Mouse (Mus musculus) C2C12 (cell line): Measurements from ENCODE around the gene Smg6. TPM values are rescaled to one million over a fixed set of nuclear protein-coding genes. Genes with fewer than 3 reads are reported as not detected.

Experiments used
- H3K27me3 ChIP-seq: one replicate; pipeline ENCODE4 v1.6.1; 2011; ENCODE audit not compliant: control insufficient read depth, insufficient read depth, insufficient read length
- H3K36me3 ChIP-seq: one replicate; pipeline ENCODE4 v1.6.1; 2011; ENCODE audit not compliant: control insufficient read depth, insufficient read depth
- H3K4me3 ChIP-seq: one replicate; pipeline ENCODE4 v1.5.1; 2011; ENCODE audit warnings: mild to moderate bottlenecking, control low read depth; ENCODE audit not compliant: poor library complexity, insufficient read depth, severe bottlenecking
- H3K79me2 ChIP-seq: one replicate; pipeline ENCODE4 v1.6.1; 2011; ENCODE audit not compliant: control insufficient read depth, insufficient read depth
- H3K79me3 ChIP-seq: one replicate; pipeline ENCODE4 v1.6.1; 2011; ENCODE audit warnings: low read depth, control low read depth
- H3ac ChIP-seq: one replicate; pipeline ENCODE3; 2011; ENCODE audit warnings: low read depth; ENCODE audit not compliant: control insufficient read depth, insufficient read length
- CEBPB ChIP-seq: IDR thresholded peaks from one replicate; pipeline ENCODE4 v1.6.1; 2011; ENCODE audit warnings: low read depth, mild to moderate bottlenecking, control low read depth, moderate library complexity
- CTCF ChIP-seq: IDR thresholded peaks from one replicate; pipeline ENCODE4 v1.5.1; 2011; ENCODE audit not compliant: control insufficient read depth, insufficient read depth, insufficient read length
- FOSL1 ChIP-seq: IDR thresholded peaks from one replicate; pipeline ENCODE4 v1.8.0; 2011; ENCODE audit warnings: mild to moderate bottlenecking, low read length; ENCODE audit not compliant: poor library complexity, insufficient read depth, severe bottlenecking
- MAX ChIP-seq: IDR thresholded peaks from one replicate; pipeline ENCODE4 v1.6.1; 2011; ENCODE audit warnings: mild to moderate bottlenecking, control low read depth
- MYOD1 ChIP-seq: IDR thresholded peaks from one replicate; pipeline ENCODE4 v1.6.1; 2011; ENCODE audit warnings: low read depth; ENCODE audit not compliant: control insufficient read depth, insufficient read length
- MYOG ChIP-seq: IDR thresholded peaks from one replicate; pipeline ENCODE4 v1.6.1; 2011; ENCODE audit not compliant: control insufficient read depth, insufficient read length; ENCODE audit errors: extremely low read depth
- USF1 ChIP-seq: IDR thresholded peaks from one replicate; pipeline ENCODE4 v1.6.1; 2011; ENCODE audit warnings: low read depth, mild to moderate bottlenecking, control low read depth, moderate library complexity
- polyA plus RNA-seq: library from polyadenylated mRNA; unstranded; fragments of >200 nt; fragmentation: generic; extraction: Trizol; gene quantifications from one replicate; pipeline ENCODE4 v1.2.1, GENCODE M21; 2012; ENCODE audit warnings: missing spikeins

Smg6 gene
- polyA plus RNA-seq, 1 experiment = 7.5 TPM

DNA sequence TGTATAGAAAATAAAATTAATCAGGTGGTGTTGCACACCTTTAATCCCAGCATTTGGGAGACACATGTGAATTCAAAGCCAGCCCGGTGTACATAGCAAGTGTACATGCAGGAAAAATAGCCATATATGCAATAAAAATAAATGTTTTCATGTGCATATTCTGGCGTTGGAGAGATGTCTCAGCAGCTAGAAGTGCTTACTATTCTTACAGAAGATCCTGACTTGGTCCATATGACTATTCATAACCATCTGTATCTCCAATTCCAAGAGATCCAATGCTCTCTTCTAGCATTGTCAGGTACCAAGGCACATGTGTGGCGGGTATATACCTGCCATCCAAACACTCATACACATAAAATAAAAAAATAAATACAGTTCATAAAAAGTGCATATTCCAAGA lies 200.8 kb downstream of the Smg6 start:
- H3K79me3 ChIP-seq = no peaks in the 10 kb centered on the region
- no peak overlapping the region for H3K4me3 ChIP-seq
- no peaks in the 10 kb centered on the region for H3K79me2 ChIP-seq
- H3ac ChIP-seq = no peak overlapping the region
- H3K27me3 ChIP-seq = no peaks in the 10 kb centered on the region
- TF ChIP-seq MYOD1 = no peak
- no peak for TF ChIP-seq FOSL1
- TF ChIP-seq MYOG = no peak
- TF ChIP-seq CTCF = no peak
- no peak for TF ChIP-seq CEBPB
- no peak for TF ChIP-seq MAX
- no peak for TF ChIP-seq USF1
- H3K36me3 ChIP-seq = no peaks in the 10 kb centered on the region

- no peak overlapping the region for H3ac ChIP-seq
- TF ChIP-seq CTCF (no peak), MAX (no peak), MYOD1 (no peak), FOSL1 (no peak), CEBPB (no peak), USF1 (no peak)
Measured at GRCm38 (mm10) chr11:75129481-75129880, 203.9 kb downstream of the Smg6 start.

DNA sequence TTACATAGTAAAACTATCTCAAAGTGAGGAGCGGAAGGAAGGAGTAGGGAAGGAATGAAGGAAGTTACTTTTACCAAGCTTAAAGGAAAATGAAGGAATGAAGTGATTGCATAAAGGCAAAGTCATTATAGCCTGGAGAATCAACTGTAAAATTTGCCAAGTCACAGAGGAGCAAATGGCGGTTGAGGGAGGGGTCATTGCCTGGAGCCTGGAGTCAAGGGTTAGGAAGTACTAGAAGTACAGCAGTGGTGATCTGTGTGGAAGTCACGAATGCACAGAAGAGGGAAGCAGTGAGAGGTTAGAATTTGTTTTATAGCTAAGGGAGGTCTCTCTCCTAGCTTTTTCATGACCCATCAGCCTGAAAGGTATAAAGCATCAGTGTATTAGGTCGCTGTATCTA lies 205.7 kb downstream of the Smg6 start:
- H3K36me3 ChIP-seq = no peaks in the 10 kb centered on the region
- no peaks in the 10 kb centered on the region for H3K79me3 ChIP-seq
- no peak overlapping the region for H3ac ChIP-seq
- H3K79me2 ChIP-seq = no peaks in the 10 kb centered on the region
- H3K27me3 ChIP-seq = no peaks in the 10 kb centered on the region
- no peak overlapping the region for H3K4me3 ChIP-seq
- no peak for TF ChIP-seq USF1
- no peak for TF ChIP-seq MYOD1
- no peak for TF ChIP-seq CEBPB
- no peak for TF ChIP-seq MAX
- TF ChIP-seq FOSL1 = no peak
- no peak for TF ChIP-seq MYOG
- no peak for TF ChIP-seq CTCF

More at GRCm38 (mm10) chr11:75129481-75129880, 203.9 kb downstream of the Smg6 start:
- no peak overlapping the region for H3K4me3 ChIP-seq
- H3K36me3 ChIP-seq = no peaks in the 10 kb centered on the region
- H3K79me3 ChIP-seq = no peaks in the 10 kb centered on the region
- H3K79me2 ChIP-seq = no peaks in the 10 kb centered on the region
- no peaks in the 10 kb centered on the region for H3K27me3 ChIP-seq

GRCm38 (mm10) chr11:75132278-75132677 lies 206.7 kb downstream of the Smg6 start:
- H3K79me3 ChIP-seq = no peaks in the 10 kb centered on the region
- no peak for TF ChIP-seq CTCF
- TF ChIP-seq MYOD1 = no peak
- TF ChIP-seq CEBPB = no peak
- TF ChIP-seq USF1 = no peak
- TF ChIP-seq MYOG = no peak
- no peak for TF ChIP-seq MAX
- TF ChIP-seq FOSL1 = no peak

GRCm38 (mm10) chr11:75133391-75133790 lies 207.8 kb downstream of the Smg6 start:
- H3K36me3 ChIP-seq = no peaks in the 10 kb centered on the region
- H3K79me2 ChIP-seq = no peaks in the 10 kb centered on the region
- no peak overlapping the region for H3K4me3 ChIP-seq
- no peaks in the 10 kb centered on the region for H3K27me3 ChIP-seq
- no peak for TF ChIP-seq MYOG
- no peak for TF ChIP-seq MAX
- no peak for TF ChIP-seq CTCF
- no peak for TF ChIP-seq CEBPB
- TF ChIP-seq FOSL1 = no peak
- no peak for TF ChIP-seq USF1
- no peak for TF ChIP-seq MYOD1
- no peak overlapping the region for H3ac ChIP-seq
- no peaks in the 10 kb centered on the region for H3K79me3 ChIP-seq

More at GRCm38 (mm10) chr11:75132278-75132677, 206.7 kb downstream of the Smg6 start:
- no peak overlapping the region for H3K4me3 ChIP-seq
- H3K79me2 ChIP-seq = no peaks in the 10 kb centered on the region
- H3K36me3 ChIP-seq = no peaks in the 10 kb centered on the region
- H3K27me3 ChIP-seq = no peaks in the 10 kb centered on the region
- H3ac ChIP-seq = no peak overlapping the region

DNA sequence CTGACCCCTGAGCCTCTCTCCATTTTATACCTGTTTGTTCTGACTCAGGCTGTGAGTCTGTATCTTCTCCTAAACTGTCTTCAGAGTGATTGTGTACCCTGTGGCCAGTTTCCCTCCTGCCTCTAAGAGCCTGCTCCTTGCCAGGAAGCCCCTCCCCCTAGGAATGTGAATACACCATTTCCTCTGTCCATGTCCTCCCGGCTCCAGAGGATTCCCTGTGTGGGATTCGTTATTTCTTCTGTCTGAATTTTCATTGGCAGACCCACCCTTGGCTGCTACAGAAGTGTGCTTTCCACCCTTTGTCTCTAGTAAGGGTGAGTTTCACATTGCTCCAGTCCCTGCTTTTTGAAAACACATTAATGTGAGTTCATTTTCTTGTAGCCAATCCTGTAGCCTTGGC lies 208.3 kb downstream of the Smg6 start:
- no peak for TF ChIP-seq MYOD1
- TF ChIP-seq CEBPB = no peak
- no peak for TF ChIP-seq MYOG
- TF ChIP-seq FOSL1 = no peak
- no peak for TF ChIP-seq USF1
- no peak for TF ChIP-seq CTCF
- no peak for TF ChIP-seq MAX
- no peaks in the 10 kb centered on the region for H3K79me3 ChIP-seq
- H3K4me3 ChIP-seq = no peak overlapping the region
- H3K36me3 ChIP-seq = peaks cover 5% of the 10 kb centered on the region
- no peaks in the 10 kb centered on the region for H3K27me3 ChIP-seq
- no peaks in the 10 kb centered on the region for H3K79me2 ChIP-seq
- H3ac ChIP-seq = no peak overlapping the region
